Mouse (Mus musculus): ENCODE results near the gene Cntn1. TPM values are rescaled to one million over a fixed set of nuclear protein-coding genes. Genes with fewer than 3 reads are reported as not detected.

The Cntn1 gene
- polyA plus RNA-seq, 1 experiment from 2014 or later, result 0.97 TPM

DNA sequence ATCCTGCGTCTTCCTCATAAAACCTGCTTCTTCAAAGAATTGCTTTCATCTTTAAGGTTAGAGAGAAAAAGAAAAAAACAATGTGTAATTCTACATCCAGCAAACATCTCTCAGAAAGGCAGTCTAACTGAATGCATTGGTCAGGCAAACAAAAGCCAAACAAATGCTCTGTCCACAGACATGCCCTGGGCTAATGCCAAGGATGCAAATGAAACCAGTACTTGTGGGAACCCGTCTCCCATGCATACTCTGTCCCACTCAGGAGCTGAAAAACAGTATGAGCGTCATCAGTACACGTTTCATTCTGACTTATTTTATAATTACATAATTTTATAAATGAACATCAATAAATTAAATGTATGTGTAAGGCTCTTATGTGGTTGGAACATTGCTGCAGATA is 91.0 kb downstream of the Cntn1 start:
- no peak overlapping the region for H3K4me3 ChIP-seq (replicated peaks)
- H3K36me3 ChIP-seq, result no peaks in the 10 kb centered on the region
- H3K27me3 ChIP-seq, result no peaks in the 10 kb centered on the region
- ATAC-seq (ENCODE audit: insufficient number of reproducible peaks, insufficient read depth, low FRiP score, low TSS enrichment, low read depth), result no peak
- no peak overlapping the region for H3K4me2 ChIP-seq
- H3K4me1 ChIP-seq (replicated peaks), result no peaks in the 10 kb centered on the region; the same call in 1 of the 2 replicates
- H3K9ac ChIP-seq (replicated peaks), result no peak overlapping the region
- H3K27ac ChIP-seq, result no peak overlapping the region
- H3K9me3 ChIP-seq, result no peaks in the 10 kb centered on the region
- 78% methylated on average over 4 of the region's 4 CpGs for WGBS

DNA sequence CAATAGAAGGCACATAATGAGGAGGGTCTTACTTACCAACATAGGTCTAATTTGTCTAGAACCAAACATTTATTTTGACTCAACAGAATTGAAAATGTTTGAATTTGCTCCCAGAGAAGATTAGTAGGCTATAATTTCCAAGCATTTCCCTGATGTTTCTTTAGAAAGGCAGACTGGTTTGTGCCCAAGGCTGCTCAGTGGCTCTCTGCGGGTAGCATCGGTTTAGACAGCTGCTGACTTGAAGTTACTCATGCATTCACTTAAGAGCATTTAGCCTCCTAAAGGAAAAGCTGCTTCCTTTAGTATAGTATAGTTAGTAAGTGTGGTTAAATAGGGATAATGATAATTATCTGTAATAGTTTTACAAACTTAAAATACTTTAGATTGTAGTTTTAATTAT is 104.0 kb downstream of the Cntn1 start:
- ATAC-seq (ENCODE audit: insufficient number of reproducible peaks, insufficient read depth, low FRiP score, low TSS enrichment, low read depth), result no peak
- H3K27ac ChIP-seq, result no peak overlapping the region
- H3K36me3 ChIP-seq, result no peaks in the 10 kb centered on the region
- 89% methylated on average over 2 of the region's 2 CpGs for WGBS
- H3K4me2 ChIP-seq, result no peak overlapping the region
- no peaks in the 10 kb centered on the region for H3K9me3 ChIP-seq
- no peaks in the 10 kb centered on the region for H3K27me3 ChIP-seq
- H3K4me1 ChIP-seq (replicated peaks), result no peaks in the 10 kb centered on the region
- no peak overlapping the region for H3K9ac ChIP-seq (replicated peaks)
- H3K4me3 ChIP-seq (replicated peaks), result no peak overlapping the region

DNA sequence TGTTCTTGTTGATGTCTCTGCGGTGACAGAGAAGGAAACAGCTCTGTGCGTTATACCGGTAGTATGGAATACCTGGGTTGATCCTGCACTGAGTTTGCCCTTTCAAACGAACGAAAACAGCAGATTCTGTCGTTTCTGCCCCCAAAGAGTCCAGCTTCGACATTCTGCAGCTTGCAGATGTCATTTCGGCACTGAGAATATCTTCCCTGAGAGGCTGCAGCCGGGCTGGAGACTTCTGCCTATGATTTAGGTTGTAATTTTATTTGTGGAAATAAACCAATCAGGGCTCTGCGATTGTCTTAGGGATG is 109.8 kb downstream of the Cntn1 start:
- Histone ChIP-seq H3K36me3 (no peaks in the 10 kb centered on the region), H3K4me3 (replicated peaks) (no peak overlapping the region), H3K9ac (replicated peaks) (no peak overlapping the region), H3K4me2 (no peak overlapping the region), H3K9me3 (no peaks in the 10 kb centered on the region), H3K27me3 (peaks cover 3% of the 10 kb centered on the region), H3K27ac (no peak overlapping the region), H3K4me1 (replicated peaks) (no peaks in the 10 kb centered on the region)
- WGBS, result 78% methylated on average over 10 of the region's 10 CpGs
- ATAC-seq (ENCODE audit: insufficient number of reproducible peaks, insufficient read depth, low FRiP score, low TSS enrichment, low read depth), result no peak

DNA sequence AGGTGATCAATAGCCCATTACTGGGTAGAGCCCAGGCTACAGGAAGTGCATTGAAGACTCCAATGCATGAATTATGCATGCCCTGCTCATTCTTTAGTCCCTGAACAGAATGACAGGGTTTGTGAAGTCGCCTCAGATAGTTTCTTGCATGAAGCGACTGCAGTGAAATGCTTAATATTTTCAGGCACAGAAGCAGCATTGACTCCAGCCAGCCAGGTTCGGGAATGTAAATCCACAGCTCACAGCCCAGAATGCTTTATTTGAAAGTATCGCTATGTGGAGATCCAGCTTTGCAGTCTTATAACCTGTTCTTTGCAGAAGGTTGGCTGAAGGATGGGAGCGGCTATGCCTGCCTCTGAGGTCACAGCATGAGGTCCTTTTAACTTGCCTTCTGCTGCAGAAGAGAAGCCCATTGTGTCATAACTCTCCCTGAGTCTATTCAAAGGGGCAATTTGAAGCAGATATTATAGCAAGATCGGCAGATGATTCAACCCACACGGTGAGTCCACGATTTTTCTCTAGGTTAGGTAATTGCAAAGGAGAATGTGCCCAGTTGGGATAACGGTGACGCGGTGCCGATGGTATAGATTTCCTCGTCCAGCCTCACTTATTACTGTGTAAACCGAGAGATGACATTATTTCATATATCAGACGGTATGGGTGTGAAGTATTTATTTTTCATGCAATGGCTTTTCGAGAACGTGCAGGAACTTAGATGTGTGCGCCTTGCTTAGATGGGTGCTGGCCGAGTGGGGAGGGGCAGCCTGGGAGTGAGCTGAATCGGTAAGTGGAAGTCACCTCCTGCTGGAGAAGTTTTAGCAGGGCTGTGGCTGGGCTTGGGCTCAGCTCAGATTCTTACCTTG is 110.4 kb downstream of the Cntn1 start:
- WGBS, result 49% methylated on average over 20 of the region's 20 CpGs
- Histone ChIP-seq H3K36me3 (no peaks in the 10 kb centered on the region), H3K27ac (no peak overlapping the region), H3K4me1 (replicated peaks) (no peaks in the 10 kb centered on the region), H3K27me3 (peaks cover 3% of the 10 kb centered on the region), H3K4me3 (replicated peaks) (no peak overlapping the region), H3K4me2 (0 out of 2 replicates have a peak overlapping the region, but pooled peaks have one; percentile 4), H3K9ac (replicated peaks) (no peak overlapping the region), H3K9me3 (no peaks in the 10 kb centered on the region)
- ATAC-seq (ENCODE audit: insufficient number of reproducible peaks, insufficient read depth, low FRiP score, low TSS enrichment, low read depth), result no peak

DNA sequence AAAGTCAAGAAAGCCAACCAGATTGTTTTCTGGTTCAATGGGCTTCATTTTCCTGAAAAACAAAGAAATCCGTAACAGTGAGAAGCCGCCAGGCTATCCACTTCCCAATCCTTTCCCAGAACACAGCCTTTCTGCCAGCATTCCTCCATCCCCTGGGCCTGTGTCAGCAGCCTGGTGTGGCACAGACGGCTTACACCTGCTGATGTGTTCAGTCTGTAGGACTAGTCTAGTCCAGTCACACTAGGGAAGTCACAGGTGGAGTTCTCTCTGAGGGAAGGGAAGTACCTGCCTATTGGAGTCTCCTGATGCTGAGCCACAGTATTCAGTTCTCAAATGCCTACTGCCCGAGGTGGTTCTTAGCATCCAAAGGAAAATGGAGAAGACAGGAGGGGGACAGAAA is 111.9 kb downstream of the Cntn1 start:
- H3K9ac ChIP-seq (replicated peaks), result no peak overlapping the region
- ATAC-seq (ENCODE audit: insufficient number of reproducible peaks, insufficient read depth, low FRiP score, low TSS enrichment, low read depth), result no peak
- no peak overlapping the region for H3K27ac ChIP-seq
- H3K9me3 ChIP-seq, result no peaks in the 10 kb centered on the region
- 76% methylated on average over 4 of the region's 4 CpGs for whole genome bisulfite sequencing
- H3K4me1 ChIP-seq (replicated peaks), result no peaks in the 10 kb centered on the region
- no peaks in the 10 kb centered on the region for H3K36me3 ChIP-seq
- no peak overlapping the region for H3K4me3 ChIP-seq (replicated peaks)
- H3K27me3 ChIP-seq, result peaks cover 3% of the 10 kb centered on the region
- H3K4me2 ChIP-seq, result no peak overlapping the region

DNA sequence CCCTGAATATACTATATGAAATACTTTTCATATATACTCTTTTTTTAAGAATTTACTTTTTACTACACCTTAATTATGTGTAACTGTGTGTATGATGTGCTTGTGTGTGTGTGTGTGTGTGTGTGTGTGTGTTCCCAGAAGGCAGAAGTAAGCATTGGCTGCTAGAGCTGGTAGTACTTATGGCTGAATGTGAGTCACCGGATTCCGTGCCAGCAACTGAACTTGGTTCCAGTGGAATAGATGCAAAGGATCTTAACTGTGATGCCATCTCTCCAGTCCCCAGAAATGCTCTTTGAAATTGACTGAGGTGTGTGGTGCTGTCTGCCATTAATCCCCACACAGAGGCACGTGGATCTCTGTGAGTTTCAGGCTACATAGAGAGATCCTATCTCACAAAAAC is 113.2 kb downstream of the Cntn1 start:
- H3K4me2 ChIP-seq, result no peak overlapping the region
- H3K9me3 ChIP-seq, result no peaks in the 10 kb centered on the region
- H3K36me3 ChIP-seq, result no peaks in the 10 kb centered on the region
- H3K4me1 ChIP-seq (replicated peaks), result no peaks in the 10 kb centered on the region
- no peak overlapping the region for H3K4me3 ChIP-seq (replicated peaks)
- WGBS, result 78% methylated on average over 3 of the region's 3 CpGs
- peaks cover 3% of the 10 kb centered on the region for H3K27me3 ChIP-seq
- H3K27ac ChIP-seq, result no peak overlapping the region
- ATAC-seq (ENCODE audit: insufficient number of reproducible peaks, insufficient read depth, low FRiP score, low TSS enrichment, low read depth), result no peak
- H3K9ac ChIP-seq (replicated peaks), result no peak overlapping the region

DNA sequence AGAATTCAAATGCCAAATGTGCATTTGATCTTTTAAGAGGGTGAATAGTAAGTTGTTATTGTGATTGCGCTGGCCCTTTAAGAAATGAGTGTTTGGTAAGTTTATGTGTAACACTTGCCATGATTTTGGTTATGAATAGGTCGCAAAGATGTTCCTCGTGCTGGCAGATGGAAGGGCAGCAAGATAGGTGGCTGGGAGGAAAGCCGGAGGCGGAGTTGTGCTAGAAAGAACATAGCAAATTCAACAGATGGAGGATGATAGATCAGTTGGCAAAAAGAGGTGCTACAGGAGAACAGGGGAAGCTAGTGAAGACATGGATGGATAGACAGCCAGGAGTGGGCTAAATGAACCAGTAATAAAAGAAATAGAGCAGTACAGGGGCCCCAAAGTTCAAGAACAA is 115.3 kb downstream of the Cntn1 start:
- no peaks in the 10 kb centered on the region for H3K4me1 ChIP-seq (replicated peaks)
- no peak overlapping the region for H3K4me3 ChIP-seq (replicated peaks)
- no peak overlapping the region for H3K9ac ChIP-seq (replicated peaks)
- H3K9me3 ChIP-seq, result no peaks in the 10 kb centered on the region
- H3K36me3 ChIP-seq, result no peaks in the 10 kb centered on the region
- peaks cover 3% of the 10 kb centered on the region for H3K27me3 ChIP-seq
- no peak overlapping the region for H3K4me2 ChIP-seq
- WGBS, result 90% methylated on average over 5 of the region's 5 CpGs
- no peak overlapping the region for H3K27ac ChIP-seq
- ATAC-seq (ENCODE audit: insufficient number of reproducible peaks, insufficient read depth, low FRiP score, low TSS enrichment, low read depth), result no peak

DNA sequence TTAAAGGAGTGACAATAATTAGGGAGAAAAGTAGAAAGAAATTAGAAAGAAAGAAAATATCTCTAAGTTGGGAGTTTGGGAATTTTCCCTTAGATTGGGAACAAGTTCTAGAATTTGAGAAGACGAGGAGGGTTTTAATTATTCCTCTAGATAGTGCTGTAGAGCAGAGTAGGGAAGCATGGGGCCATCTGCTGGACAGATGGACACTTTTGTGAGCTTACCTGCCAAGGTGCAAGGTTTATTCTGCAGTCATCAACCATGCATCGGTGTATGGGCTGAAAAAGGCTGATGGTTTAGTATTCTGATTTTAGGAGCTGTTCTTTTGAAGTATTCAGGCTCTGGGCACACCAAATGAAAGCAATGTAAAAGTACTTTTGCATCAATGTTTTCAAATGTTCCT is 124.8 kb downstream of the Cntn1 start:
- Histone ChIP-seq H3K9me3 (no peaks in the 10 kb centered on the region), H3K4me1 (replicated peaks) (no peaks in the 10 kb centered on the region), H3K4me3 (replicated peaks) (no peak overlapping the region), H3K27me3 (no peaks in the 10 kb centered on the region), H3K4me2 (no peak overlapping the region), H3K27ac (no peak overlapping the region), H3K36me3 (no peaks in the 10 kb centered on the region), H3K9ac (replicated peaks) (no peak overlapping the region)
- no peak for ATAC-seq (ENCODE audit: insufficient number of reproducible peaks, insufficient read depth, low FRiP score, low TSS enrichment, low read depth)
- WGBS, result 64% methylated on average over 2 of the region's 2 CpGs

DNA sequence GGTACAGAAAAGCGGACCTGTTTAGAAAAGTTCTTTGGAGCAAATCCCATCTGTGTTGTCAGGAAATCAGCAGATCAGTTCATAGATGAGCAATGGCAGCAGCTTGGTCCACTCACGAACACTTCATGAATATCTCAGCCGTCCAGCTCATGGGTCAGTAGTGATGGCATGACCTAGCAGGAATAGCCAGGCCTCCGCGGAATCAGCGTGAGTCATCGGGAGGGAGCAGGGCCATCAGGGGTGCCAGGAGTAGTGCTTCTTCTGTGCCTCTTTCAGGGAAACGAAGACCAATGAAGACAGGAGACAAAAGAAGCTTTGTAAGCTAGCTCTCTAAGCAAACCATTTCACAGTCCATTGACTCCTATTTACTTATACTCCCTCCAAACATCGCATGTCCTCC is 126.4 kb downstream of the Cntn1 start:
- Histone ChIP-seq H3K4me1 (replicated peaks) (no peaks in the 10 kb centered on the region), H3K27me3 (no peaks in the 10 kb centered on the region), H3K9ac (replicated peaks) (no peak overlapping the region), H3K9me3 (no peaks in the 10 kb centered on the region), H3K4me2 (no peak overlapping the region), H3K27ac (no peak overlapping the region), H3K4me3 (replicated peaks) (no peak overlapping the region), H3K36me3 (no peaks in the 10 kb centered on the region)
- ATAC-seq (ENCODE audit: insufficient number of reproducible peaks, insufficient read depth, low FRiP score, low TSS enrichment, low read depth), result no peak
- WGBS, result 85% methylated on average over 9 of the region's 9 CpGs

DNA sequence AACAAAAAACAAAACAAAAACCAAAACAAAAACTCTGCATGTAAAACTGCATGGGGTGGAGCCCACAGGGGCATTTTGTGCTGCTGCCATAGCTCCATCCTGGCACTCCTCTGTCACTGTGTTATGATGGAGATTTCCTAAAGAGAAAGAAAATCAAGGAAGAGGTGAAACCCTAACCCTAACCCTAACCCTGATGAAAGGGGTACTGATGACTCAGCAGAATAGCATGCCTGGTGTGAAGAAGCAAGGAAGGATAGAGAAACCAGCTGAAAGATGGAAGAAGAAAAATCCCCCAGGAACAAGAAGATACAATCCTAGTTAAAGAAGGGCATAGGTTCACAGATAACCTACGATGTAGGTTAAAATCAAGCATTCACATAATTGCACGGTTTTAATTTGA is 134.5 kb downstream of the Cntn1 start:
- Histone ChIP-seq H3K4me3 (replicated peaks) (no peak overlapping the region), H3K9me3 (no peaks in the 10 kb centered on the region), H3K27ac (no peak overlapping the region), H3K4me2 (no peak overlapping the region), H3K36me3 (no peaks in the 10 kb centered on the region), H3K27me3 (no peaks in the 10 kb centered on the region), H3K9ac (replicated peaks) (no peak overlapping the region), H3K4me1 (replicated peaks) (peaks cover 5% of the 10 kb centered on the region)
- no peak for ATAC-seq (ENCODE audit: insufficient number of reproducible peaks, insufficient read depth, low FRiP score, low TSS enrichment, low read depth)
- 96% methylated on average over 2 of the region's 2 CpGs for WGBS

DNA sequence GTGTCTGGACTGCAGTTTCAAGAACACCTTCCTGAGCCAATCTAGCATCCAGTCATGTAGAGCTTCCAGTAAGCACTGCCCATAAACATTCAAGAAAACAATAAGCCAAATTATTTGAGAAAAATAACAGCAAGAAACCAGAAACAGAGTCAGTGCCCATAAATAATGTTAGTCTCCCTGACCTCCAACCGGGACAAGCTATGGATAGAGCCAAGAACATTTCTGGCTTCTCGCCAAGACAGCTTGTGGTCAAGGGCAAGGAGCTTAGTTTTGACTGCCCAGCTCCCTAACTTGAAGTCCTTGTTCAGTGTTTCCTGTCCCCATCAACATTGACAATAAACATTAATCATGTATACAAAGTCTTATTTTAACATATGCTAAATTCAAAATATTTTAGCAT is 139.0 kb downstream of the Cntn1 start:
- no peak overlapping the region for H3K4me2 ChIP-seq
- no peak overlapping the region for H3K4me3 ChIP-seq (replicated peaks)
- WGBS, result 54% methylated on average over 2 of the region's 2 CpGs
- no peak overlapping the region for H3K9ac ChIP-seq (replicated peaks)
- H3K36me3 ChIP-seq, result no peaks in the 10 kb centered on the region
- H3K27ac ChIP-seq, result no peak overlapping the region
- H3K4me1 ChIP-seq (replicated peaks), result peaks cover 5% of the 10 kb centered on the region
- no peaks in the 10 kb centered on the region for H3K27me3 ChIP-seq
- ATAC-seq (ENCODE audit: insufficient number of reproducible peaks, insufficient read depth, low FRiP score, low TSS enrichment, low read depth), result no peak
- no peaks in the 10 kb centered on the region for H3K9me3 ChIP-seq

DNA sequence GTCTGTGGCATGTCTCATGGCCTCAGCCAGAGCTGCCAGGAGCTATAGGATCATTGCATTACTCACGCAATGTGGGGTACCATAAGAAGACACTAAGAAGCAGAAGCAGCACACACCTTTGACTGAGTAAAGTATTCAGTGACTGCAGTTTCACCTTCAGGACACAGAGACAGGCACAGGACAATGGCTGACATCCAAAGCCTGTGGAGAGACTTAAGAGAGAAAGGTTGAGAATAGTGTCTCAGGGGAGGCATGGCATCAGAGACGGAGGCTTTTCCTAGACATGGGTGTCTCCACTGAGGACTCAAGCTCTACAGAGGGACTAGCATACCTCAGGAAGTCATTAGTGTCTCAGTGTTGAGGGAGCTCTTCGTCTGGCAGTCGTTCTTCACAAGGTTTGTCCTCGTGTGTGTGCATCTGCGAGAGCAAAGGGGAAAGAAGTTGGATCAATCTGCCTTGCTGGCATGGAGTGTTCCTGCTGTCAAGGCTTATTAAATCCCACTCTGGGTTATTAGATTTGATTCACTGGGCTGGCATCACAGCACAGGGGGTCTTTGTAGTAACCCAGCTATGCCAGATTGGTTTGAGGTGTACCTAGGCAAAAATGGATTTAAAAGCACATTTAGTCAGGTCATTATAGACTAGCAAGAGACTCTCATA is 149.5 kb downstream of the Cntn1 start:
- Histone ChIP-seq H3K27ac (no peak overlapping the region), H3K4me3 (replicated peaks) (no peak overlapping the region), H3K4me1 (replicated peaks) (no peaks in the 10 kb centered on the region), H3K4me2 (no peak overlapping the region), H3K9me3 (no peaks in the 10 kb centered on the region), H3K27me3 (no peaks in the 10 kb centered on the region), H3K9ac (replicated peaks) (no peak overlapping the region), H3K36me3 (no peaks in the 10 kb centered on the region)
- no peak for ATAC-seq (ENCODE audit: insufficient number of reproducible peaks, insufficient read depth, low FRiP score, low TSS enrichment, low read depth)
- WGBS, result 73% methylated on average over 6 of the region's 6 CpGs

Measured in limb, embryonic 12.5 days (tissue).